Mouse (Mus musculus) ovary, postnatal 10 days (tissue): ENCODE measurements around the gene Maats1.

Experiments
- DNase-seq: peaks from one replicate; pipeline ENCODE4 v3.0.0; 2022; ENCODE audit warnings: low spot score

Maats1 gene

GRCm38 (mm10) chr16:38294685-38295348 lies 47.1 kb downstream of the Maats1 start, which contains the start of gene Nr1i2:
Nr1i2 (minus strand) TSS chr16:38294824.
- DNase-seq: no peak

- no peak for DNase-seq
Observed at GRCm38 (mm10) chr16:38290151-38290550, 51.8 kb downstream of the Maats1 start.

GRCm38 (mm10) chr16:38288851-38289250 lies 53.1 kb downstream of the Maats1 start:
- no peak for DNase-seq

GRCm38 (mm10) chr16:38287762-38288161 lies 54.2 kb downstream of the Maats1 start:
- DNase-seq: no peak

- no peak for DNase-seq
Observed at GRCm38 (mm10) chr16:38287357-38287756, 54.6 kb downstream of the Maats1 start.

- DNase-seq: no peak
Observed at GRCm38 (mm10) chr16:38286541-38286940, 55.4 kb downstream of the Maats1 start.

- no peak for DNase-seq
Observed at GRCm38 (mm10) chr16:38285801-38286200, 56.1 kb downstream of the Maats1 start.

- no peak for DNase-seq
Observed at GRCm38 (mm10) chr16:38283300-38283699, 58.6 kb downstream of the Maats1 start.

GRCm38 (mm10) chr16:38282559-38283160 lies 59.3 kb downstream of the Maats1 start:
- DNase-seq: no peak

- DNase-seq: no peak
Observed at GRCm38 (mm10) chr16:38280951-38281350, 61.0 kb downstream of the Maats1 start.

- DNase-seq: no peak
Observed at GRCm38 (mm10) chr16:38279794-38280193, 62.1 kb downstream of the Maats1 start.

GRCm38 (mm10) chr16:38274737-38275136 lies 67.2 kb downstream of the Maats1 start:
- no peak for DNase-seq

GRCm38 (mm10) chr16:38272483-38272882 lies 69.5 kb downstream of the Maats1 start:
- DNase-seq: no peak

GRCm38 (mm10) chr16:38271601-38272000 lies 70.3 kb downstream of the Maats1 start:
- no peak for DNase-seq

- no peak for DNase-seq
Observed at GRCm38 (mm10) chr16:38255927-38256326, 86.0 kb downstream of the Maats1 start.

GRCm38 (mm10) chr16:38255107-38255506 lies 86.8 kb downstream of the Maats1 start:
- DNase-seq: no peak

GRCm38 (mm10) chr16:38254001-38254400 lies 87.9 kb downstream of the Maats1 start:
- DNase-seq: no peak

- no peak for DNase-seq
Observed at GRCm38 (mm10) chr16:38250467-38250866, 91.5 kb downstream of the Maats1 start.

- no peak for DNase-seq
Observed at GRCm38 (mm10) chr16:38248331-38248961, 93.5 kb downstream of the Maats1 start.
